Mouse (Mus musculus) gastrocnemius, adult 2 months (tissue): Measurements from ENCODE around the gene Lad1. TPM values are rescaled to one million over a fixed set of nuclear protein-coding genes. Genes with fewer than 3 reads are reported as not detected.

Experiments used
- DNase-seq: peaks from one replicate; pipeline ENCODE4 v3.0.0; 2022
- H3K27ac ChIP-seq: fragments of 200-600 bp; 2 replicates; pipeline ENCODE4 v1.8.1; 2022; ENCODE audit warnings: mild to moderate bottlenecking
- H3K4me3 ChIP-seq: fragments of 200-600 bp; 2 replicates; pipeline ENCODE4 v1.8.1; 2022; ENCODE audit warnings: mild to moderate bottlenecking, moderate library complexity
- CTCF ChIP-seq: fragments of 200-600 bp; IDR thresholded peaks from 2 replicates; pipeline ENCODE4 v1.8.1; 2022; ENCODE audit warnings: antibody characterized with exemption, mild to moderate bottlenecking, moderate library complexity
- intact Hi-C: fragments of 180-260 bp; cut with DNase I; formaldehyde crosslinking; loops from one replicate; pipeline ENCODE4 v1.15.1; 2025
- total RNA-seq, 2 experiments: library from RNA; stranded (reverse); gene quantifications; 2 replicates each; pipeline ENCODE4 v1.2.3; 2021

Gene Lad1
- total RNA-seq, 2 experiments from 2014 or later, result not detected

- H3K27ac ChIP-seq, result no peak overlapping the region
These were observed 37.7 kb downstream of the Lad1 start for GRCm38 (mm10) chr1:135856070-135856469.

DNA sequence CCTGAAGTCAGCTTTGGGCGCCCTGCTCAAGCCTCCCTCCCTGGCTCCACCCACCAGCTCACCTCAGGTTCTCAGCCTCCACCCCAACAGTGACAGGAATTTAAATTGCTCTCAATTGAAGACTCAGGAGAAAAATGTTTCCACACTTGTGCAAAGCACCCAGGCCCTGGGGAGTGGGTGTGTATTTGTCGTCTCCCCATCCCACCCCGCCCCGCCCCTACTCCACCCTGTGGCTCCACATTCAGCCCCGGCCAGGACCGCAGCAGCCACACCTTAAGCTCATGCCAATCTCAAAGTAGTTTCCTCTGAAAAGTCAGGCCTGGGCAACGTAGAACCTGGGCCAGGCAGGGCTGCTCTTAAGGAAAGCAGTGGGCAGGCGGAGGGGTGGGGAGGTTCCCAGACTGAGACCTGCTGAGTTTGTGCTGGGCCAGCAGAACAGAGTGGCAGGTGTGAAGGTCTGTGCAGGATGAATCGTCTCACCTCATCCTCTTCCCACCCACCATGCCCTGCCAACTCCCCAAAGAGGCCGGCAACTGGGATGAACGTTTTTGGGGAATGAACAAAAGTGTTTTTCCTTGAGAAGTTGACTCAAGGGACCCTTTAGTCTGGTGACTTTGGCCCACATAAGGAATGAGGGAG is 38.9 kb downstream of the Lad1 start:
- no peak overlapping the region for H3K4me3 ChIP-seq
- intact Hi-C loops, result no loop called here
- DNase-seq, result no peak
- no peak overlapping the region for H3K27ac ChIP-seq
- TF ChIP-seq CTCF, result no peak

More at GRCm38 (mm10) chr1:135856070-135856469, 37.7 kb downstream of the Lad1 start:
- intact Hi-C loops, result no loop called here
- no peak for DNase-seq
- TF ChIP-seq CTCF, result no peak
- no peak overlapping the region for H3K4me3 ChIP-seq

- TF ChIP-seq CTCF, result no peak
- intact Hi-C loops, result no loop called here
- Histone ChIP-seq H3K4me3 (no peak overlapping the region), H3K27ac (no peak overlapping the region)
- DNase-seq, result no peak
These were observed 40.1 kb downstream of the Lad1 start for GRCm38 (mm10) chr1:135858533-135858932.

DNA sequence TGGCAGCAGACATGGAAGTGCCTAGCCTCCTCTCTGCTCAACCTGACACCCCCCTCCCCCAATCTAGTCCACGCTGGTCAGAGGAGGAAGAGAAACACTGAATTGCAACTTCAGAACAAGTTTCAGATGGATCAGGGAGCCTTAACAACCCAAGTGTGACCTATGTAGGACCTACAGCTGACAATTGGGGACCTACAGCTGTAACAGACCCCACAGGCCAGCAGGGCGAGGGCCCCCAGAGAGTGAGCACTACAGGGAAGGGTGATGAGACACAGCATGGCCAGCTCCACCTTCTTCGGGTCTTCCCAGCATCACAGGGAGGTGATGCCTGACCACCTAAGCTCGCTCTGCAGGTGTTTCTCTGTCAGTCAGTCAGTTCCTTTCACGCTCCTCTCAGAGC is 42.7 kb downstream of the Lad1 start:
- H3K27ac ChIP-seq, result no peak overlapping the region
- no peak overlapping the region for H3K4me3 ChIP-seq
- no peak for TF ChIP-seq CTCF
- no peak for DNase-seq
- intact Hi-C loops, result no loop called here

- intact Hi-C loops, result no loop called here
- no peak overlapping the region for H3K27ac ChIP-seq
- no peak for DNase-seq
- no peak overlapping the region for H3K4me3 ChIP-seq
- no peak for TF ChIP-seq CTCF
These were observed 43.7 kb downstream of the Lad1 start for GRCm38 (mm10) chr1:135861980-135862552.

DNA sequence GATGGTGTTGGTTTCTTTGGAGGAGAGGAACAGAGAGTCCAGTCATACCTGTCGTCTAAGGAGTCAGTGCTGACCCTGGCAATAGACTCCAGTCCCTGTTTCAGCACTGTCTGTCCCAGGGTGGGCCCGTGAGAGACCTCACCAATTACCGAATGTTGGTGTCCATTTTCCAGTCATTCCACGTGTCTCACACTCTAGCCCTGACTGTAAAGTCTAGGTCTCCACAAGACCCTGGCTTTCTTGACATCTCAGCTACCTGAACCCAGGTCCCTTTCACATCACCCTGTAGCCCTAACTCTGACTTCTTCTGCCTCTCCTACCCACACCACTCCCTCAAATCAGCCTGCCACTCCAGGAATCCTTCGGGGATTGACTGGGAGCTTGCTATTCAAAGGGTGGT is 44.2 kb downstream of the Lad1 start:
- Histone ChIP-seq H3K27ac (no peak overlapping the region), H3K4me3 (no peak overlapping the region)
- intact Hi-C loops, result no loop called here
- DNase-seq, result no peak
- TF ChIP-seq CTCF, result no peak

DNA sequence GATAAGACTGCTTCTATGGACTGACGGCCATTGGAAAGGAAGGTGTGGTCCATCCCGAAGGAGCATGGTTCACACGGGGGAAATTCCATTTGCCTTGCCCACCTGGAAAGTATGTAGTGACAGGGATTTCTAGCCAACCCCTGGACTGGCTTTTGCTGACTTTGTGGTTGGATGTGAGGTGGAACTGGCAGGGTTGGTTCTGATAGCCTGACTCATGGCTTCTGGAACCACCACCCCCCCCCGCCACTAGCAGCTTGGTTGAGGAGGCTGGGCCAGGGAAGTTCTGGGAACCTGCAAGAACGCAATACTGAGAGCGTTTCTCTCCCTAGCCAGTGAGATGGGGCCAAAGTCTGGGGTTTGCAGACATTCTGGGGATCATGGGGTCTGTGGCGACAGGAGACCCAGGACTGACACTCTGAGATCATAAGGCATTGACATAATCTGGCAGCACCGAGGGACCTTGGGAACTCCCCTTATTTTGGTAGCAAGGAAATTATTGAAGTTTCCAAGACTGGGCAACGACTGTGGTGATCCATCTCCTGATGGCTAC is 45.5 kb downstream of the Lad1 start:
- intact Hi-C loops, result no loop called here

DNA sequence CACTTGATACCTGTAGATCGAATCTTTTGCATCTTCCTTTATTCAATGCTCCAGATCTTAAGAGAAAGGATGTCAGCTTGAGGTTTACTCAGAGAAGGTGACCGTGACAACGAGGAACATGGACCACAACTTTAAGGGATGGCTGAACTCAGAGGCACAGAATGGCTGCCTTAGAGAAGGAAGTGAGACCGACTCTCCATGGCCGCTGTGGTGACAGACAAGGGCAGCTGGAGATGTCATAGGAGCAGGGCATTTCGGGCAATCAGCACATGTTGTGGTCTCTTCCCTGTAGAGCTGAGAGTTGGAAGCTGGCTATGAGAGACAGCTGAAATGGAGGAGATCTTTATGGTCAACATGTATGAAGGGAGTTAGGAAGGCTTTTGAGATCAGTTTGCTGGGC is 46.4 kb downstream of the Lad1 start:
- TF ChIP-seq CTCF, result no peak
- no peak for DNase-seq
- intact Hi-C loops, result loop anchor here (1.0 kb wide), 1 partner anchor 79 kb away; no protein-coding TSS in a partner anchor
- H3K4me3 ChIP-seq, result no peak overlapping the region
- H3K27ac ChIP-seq, result no peak overlapping the region

More for the DNA sequence above, 45.5 kb downstream of the Lad1 start:
- no peak for TF ChIP-seq CTCF
- no peak for DNase-seq
- Histone ChIP-seq H3K4me3 (no peak overlapping the region), H3K27ac (no peak overlapping the region)

GRCm38 (mm10) chr1:135865518-135866194 is 47.3 kb downstream of the Lad1 start:
- Histone ChIP-seq H3K27ac (no peak overlapping the region), H3K4me3 (no peak overlapping the region)
- TF ChIP-seq CTCF, result peak; percentile 81
- intact Hi-C loops, result loop anchor here (1.0 kb wide), 1 partner anchor 79 kb away; no protein-coding TSS in a partner anchor
- peak; percentile 88 for DNase-seq

DNA sequence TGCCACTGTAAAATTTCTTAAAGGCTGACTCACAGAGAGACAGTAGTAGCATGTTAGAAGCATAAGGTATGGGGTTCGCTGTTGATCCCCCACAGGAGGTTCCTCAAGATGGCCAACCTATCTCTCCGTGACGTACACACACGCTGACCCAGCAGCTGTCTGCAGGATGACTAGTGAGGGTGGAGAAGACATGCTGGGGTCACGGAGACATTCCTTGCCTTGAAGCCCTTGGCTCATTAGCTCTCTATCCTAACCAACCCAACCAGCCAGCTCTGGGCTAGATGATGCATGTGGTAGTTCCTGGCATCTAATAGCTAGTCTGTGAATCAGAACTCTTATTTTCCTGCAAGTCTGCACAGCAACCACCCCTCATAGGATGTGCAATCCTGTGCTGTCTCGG is 50.2 kb downstream of the Lad1 start:
- DNase-seq, result no peak
- H3K4me3 ChIP-seq, result no peak overlapping the region
- intact Hi-C loops, result no loop called here
- H3K27ac ChIP-seq, result no peak overlapping the region
- TF ChIP-seq CTCF, result no peak

GRCm38 (mm10) chr1:135872991-135873390 is 54.6 kb downstream of the Lad1 start:
- Histone ChIP-seq H3K27ac (no peak overlapping the region), H3K4me3 (no peak overlapping the region)
- no peak for TF ChIP-seq CTCF
- no peak for DNase-seq
- intact Hi-C loops, result no loop called here

- DNase-seq, result no peak
- intact Hi-C loops, result no loop called here
- no peak for TF ChIP-seq CTCF
- Histone ChIP-seq H3K4me3 (no peak overlapping the region), H3K27ac (no peak overlapping the region)
These were observed 58.9 kb downstream of the Lad1 start for GRCm38 (mm10) chr1:135877248-135877647.
